Mouse (Mus musculus) heart, adult 2 months (tissue): ENCODE data around the gene Miga1.

ENCODE experiments used
- CTCF ChIP-seq: fragments of 200-600 bp; IDR thresholded peaks from 2 replicates; pipeline ENCODE4 v1.8.1; 2022; ENCODE audit warnings: antibody characterized with exemption, mild to moderate bottlenecking, moderate library complexity
- EP300 ChIP-seq: fragments of 200-500 bp; IDR thresholded peaks from 2 replicates; pipeline ENCODE4 v1.6.1; 2011; ENCODE audit warnings: low read depth, low read length, control low read depth; ENCODE audit not compliant: insufficient read depth
- POLR2A ChIP-seq: fragments of 200-500 bp; IDR thresholded peaks from 2 replicates; pipeline ENCODE4 v1.6.1; 2011; ENCODE audit warnings: mild to moderate bottlenecking, low read depth, low read length, control low read depth; ENCODE audit not compliant: insufficient read depth

DNA sequence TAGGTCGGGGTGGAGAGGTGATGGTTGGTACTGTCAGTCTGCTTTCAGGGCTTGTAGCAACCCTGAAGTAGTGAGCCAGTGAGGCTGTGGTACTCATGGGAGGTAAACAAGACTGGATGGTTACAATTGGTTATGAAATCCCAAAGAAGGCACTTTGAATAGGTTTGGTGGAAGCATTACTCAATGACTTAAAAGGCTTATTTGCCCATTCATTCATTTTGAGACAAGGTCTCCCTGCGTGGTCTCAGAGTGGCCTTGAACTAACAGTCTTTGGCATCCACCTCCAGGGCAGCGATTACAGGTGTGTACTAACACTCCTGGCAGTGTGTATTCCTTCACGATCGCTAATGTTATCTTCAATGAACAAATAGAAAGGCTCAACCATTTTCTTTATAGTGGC is 10.8 kb upstream of the Miga1 start:
- TF ChIP-seq CTCF (no peak), EP300 (no peak), POLR2A (no peak)
